Mouse (Mus musculus): ENCODE measurements at regions not wholly inside any gene's neighbourhood (a gene's known extent, or its start where the extent isn't known, plus 50 kb on each side); places are given as distances from the start of the nearest gene placed in this dataset.

- ATAC-seq (ENCODE audit: low FRiP score): no peak
- Histone ChIP-seq H3K4me1 (ENCODE audit: control insufficient read depth, insufficient read depth, low read length) (no peaks in the 10 kb centered on the region), H3K27me3 (ENCODE audit: control insufficient read depth, insufficient read depth, low read length) (no peaks in the 10 kb centered on the region), H3K9ac (ENCODE audit: low read length) (no peak overlapping the region), H3K9me3 (ENCODE audit: control insufficient read depth, low read length) (no peaks in the 10 kb centered on the region), H3K27ac (ENCODE audit: low read depth, low read length) (no peak overlapping the region), H3K36me3 (ENCODE audit: control insufficient read depth, insufficient read depth, low read length) (no peaks in the 10 kb centered on the region), H3K4me3 (ENCODE audit: low read depth, low read length) (no peak overlapping the region), H3K4me2 (no peak overlapping the region)
- no peak for DNase-seq (ENCODE audit: low spot score, missing footprints)
Observed at GRCm38 (mm10) chr10:102943156-102943555, 86.9 kb downstream of the Alx1 start.

DNA sequence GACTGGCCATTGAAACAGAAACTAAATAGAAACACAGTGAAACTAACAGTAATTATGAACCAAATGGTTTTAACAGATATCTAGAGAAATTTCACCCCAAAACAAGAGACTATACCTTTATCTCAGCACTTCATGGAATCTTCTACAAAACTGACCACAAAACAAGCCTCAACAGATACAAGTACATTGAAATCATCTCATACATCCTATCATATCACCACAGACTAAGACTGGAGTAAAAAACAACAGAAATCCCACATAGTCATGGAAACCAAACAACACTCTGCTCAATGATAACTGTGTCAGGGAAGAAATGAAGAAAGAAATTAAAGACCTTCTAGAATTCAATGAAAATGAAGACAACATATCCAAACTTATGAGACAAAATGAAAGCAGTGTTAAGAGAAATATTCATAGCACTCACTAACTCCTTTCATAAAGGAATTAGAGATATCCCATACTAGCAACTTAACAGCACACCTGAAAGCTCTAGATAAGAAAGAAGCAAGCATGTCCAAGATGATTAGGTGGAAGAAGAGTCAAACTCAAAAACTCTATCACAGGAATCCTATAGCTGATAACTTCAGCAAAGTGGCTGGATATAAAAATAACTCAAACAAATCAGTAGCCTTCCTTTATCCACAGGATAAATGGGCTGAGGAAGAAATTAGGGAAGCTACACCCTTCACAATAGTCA is 89.0 kb downstream of the Alx1 start:
- Histone ChIP-seq H3K9me3 (ENCODE audit: control insufficient read depth, low read length) (no peaks in the 10 kb centered on the region), H3K9ac (ENCODE audit: low read length) (no peak overlapping the region), H3K36me3 (ENCODE audit: control insufficient read depth, insufficient read depth, low read length) (no peaks in the 10 kb centered on the region), H3K27me3 (ENCODE audit: control insufficient read depth, insufficient read depth, low read length) (no peaks in the 10 kb centered on the region), H3K4me3 (ENCODE audit: low read depth, low read length) (no peak overlapping the region), H3K4me2 (no peak overlapping the region), H3K27ac (ENCODE audit: low read depth, low read length) (no peak overlapping the region), H3K4me1 (ENCODE audit: control insufficient read depth, insufficient read depth, low read length) (no peaks in the 10 kb centered on the region)
- ATAC-seq (ENCODE audit: low FRiP score): no peak
- DNase-seq (ENCODE audit: low spot score, missing footprints): peak; percentile 17

- ATAC-seq (ENCODE audit: low FRiP score): no peak
Observed at GRCm38 (mm10) chr10:102931445-102931844, 98.6 kb downstream of the Alx1 start.

DNA sequence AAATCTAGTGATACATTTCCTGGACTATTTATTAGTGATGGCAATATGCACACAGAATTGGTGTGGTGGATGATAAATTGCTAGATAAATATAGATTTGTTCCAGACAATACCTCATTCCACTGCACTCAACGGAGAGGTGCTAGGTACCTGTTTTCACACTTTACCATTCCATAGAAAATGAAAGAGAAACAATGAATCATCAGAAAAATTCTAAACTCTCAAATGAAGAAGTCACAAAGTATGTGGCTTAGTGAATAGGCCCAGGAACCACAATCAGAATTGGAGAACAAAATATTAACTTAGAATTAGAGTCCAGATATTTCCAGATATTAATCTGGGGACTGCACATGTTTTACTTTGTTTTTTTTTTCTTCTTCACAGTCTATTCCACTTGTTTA is 101.4 kb downstream of the Alx1 start:
- ATAC-seq (ENCODE audit: low FRiP score) (no peak), DNase-seq (ENCODE audit: low spot score, missing footprints) (no peak)
- Histone ChIP-seq H3K27ac (ENCODE audit: low read depth, low read length) (no peak overlapping the region), H3K9me3 (ENCODE audit: control insufficient read depth, low read length) (no peaks in the 10 kb centered on the region), H3K4me3 (ENCODE audit: low read depth, low read length) (no peak overlapping the region), H3K4me2 (no peak overlapping the region), H3K9ac (ENCODE audit: low read length) (no peak overlapping the region), H3K4me1 (ENCODE audit: control insufficient read depth, insufficient read depth, low read length) (no peaks in the 10 kb centered on the region), H3K27me3 (ENCODE audit: control insufficient read depth, insufficient read depth, low read length) (no peaks in the 10 kb centered on the region), H3K36me3 (ENCODE audit: control insufficient read depth, insufficient read depth, low read length) (no peaks in the 10 kb centered on the region)
- WGBS: 79% methylated on average over 1 of the region's 1 CpGs

More at GRCm38 (mm10) chr10:102931445-102931844, 98.6 kb downstream of the Alx1 start:
- Histone ChIP-seq H3K4me2 (no peak overlapping the region), H3K36me3 (ENCODE audit: control insufficient read depth, insufficient read depth, low read length) (no peaks in the 10 kb centered on the region), H3K27me3 (ENCODE audit: control insufficient read depth, insufficient read depth, low read length) (no peaks in the 10 kb centered on the region), H3K4me1 (ENCODE audit: control insufficient read depth, insufficient read depth, low read length) (no peaks in the 10 kb centered on the region), H3K4me3 (ENCODE audit: low read depth, low read length) (no peak overlapping the region), H3K9me3 (ENCODE audit: control insufficient read depth, low read length) (no peaks in the 10 kb centered on the region), H3K27ac (ENCODE audit: low read depth, low read length) (no peak overlapping the region), H3K9ac (ENCODE audit: low read length) (no peak overlapping the region)
- DNase-seq (ENCODE audit: low spot score, missing footprints): no peak
- WGBS: 65% methylated on average over 3 of the region's 3 CpGs

DNA sequence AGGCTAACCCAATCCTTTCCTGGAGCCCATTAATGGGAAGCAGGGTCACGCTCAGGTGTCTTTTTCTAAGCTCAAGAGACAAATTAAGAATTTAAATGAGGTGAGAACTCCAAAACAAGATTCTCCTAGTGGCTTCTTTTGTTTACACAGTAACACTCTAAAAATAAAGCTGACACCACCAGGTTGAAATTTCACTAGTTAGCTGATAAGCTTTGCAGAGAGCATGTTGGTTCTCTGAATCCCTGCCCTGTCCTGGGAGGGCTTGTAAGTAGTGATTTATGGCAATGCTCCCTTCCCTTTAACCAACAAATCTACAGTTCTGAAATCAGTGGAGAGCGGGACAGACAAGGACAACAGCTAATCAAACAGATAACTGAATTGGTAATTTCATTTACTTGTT is 132.6 kb downstream of the Alx1 start:
- peak; percentile 79 for DNase-seq (ENCODE audit: low spot score, missing footprints)
- Histone ChIP-seq H3K36me3 (ENCODE audit: control insufficient read depth, insufficient read depth, low read length) (no peaks in the 10 kb centered on the region), H3K4me1 (ENCODE audit: control insufficient read depth, insufficient read depth, low read length) (no peaks in the 10 kb centered on the region), H3K4me2 (no peak overlapping the region), H3K27ac (ENCODE audit: low read depth, low read length) (no peak overlapping the region), H3K9me3 (ENCODE audit: control insufficient read depth, low read length) (no peaks in the 10 kb centered on the region), H3K4me3 (ENCODE audit: low read depth, low read length) (no peak overlapping the region), H3K27me3 (ENCODE audit: control insufficient read depth, insufficient read depth, low read length) (no peaks in the 10 kb centered on the region), H3K9ac (ENCODE audit: low read length) (no peak overlapping the region)
- WGBS: 46% methylated on average over 2 of the region's 2 CpGs
- no peak for ATAC-seq (ENCODE audit: low FRiP score)

DNA sequence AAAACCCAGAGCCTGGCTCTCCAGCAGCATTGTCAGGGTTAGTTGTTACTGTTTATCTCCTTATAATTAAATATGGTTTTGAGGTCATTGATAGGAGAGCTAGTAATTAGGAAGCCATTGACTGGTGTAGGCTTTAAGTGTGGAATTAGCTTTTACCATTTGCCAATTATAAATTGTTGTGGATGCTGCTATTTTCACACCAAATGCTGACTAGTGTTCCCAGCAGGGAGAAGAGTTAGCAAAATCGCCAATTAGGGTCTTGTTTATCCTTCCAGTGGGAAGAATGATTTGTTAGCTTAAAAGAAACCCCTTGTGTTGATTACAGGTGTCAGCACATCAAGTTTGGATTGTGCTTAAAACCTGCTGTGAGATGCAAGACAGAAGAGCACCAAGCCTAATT is 134.1 kb downstream of the Alx1 start:
- H3K27me3 ChIP-seq (ENCODE audit: control insufficient read depth, insufficient read depth, low read length): no peaks in the 10 kb centered on the region
- WGBS: 27% methylated on average over 1 of the region's 1 CpGs
- DNase-seq (ENCODE audit: low spot score, missing footprints): peak; percentile 57

GRCm38 (mm10) chr10:102892373-102892772 is 137.6 kb downstream of the Alx1 start:
- Histone ChIP-seq H3K4me1 (ENCODE audit: control insufficient read depth, insufficient read depth, low read length) (no peaks in the 10 kb centered on the region), H3K27me3 (ENCODE audit: control insufficient read depth, insufficient read depth, low read length) (no peaks in the 10 kb centered on the region), H3K4me2 (no peak overlapping the region), H3K27ac (ENCODE audit: low read depth, low read length) (no peak overlapping the region), H3K9ac (ENCODE audit: low read length) (no peak overlapping the region), H3K4me3 (ENCODE audit: low read depth, low read length) (no peak overlapping the region), H3K36me3 (ENCODE audit: control insufficient read depth, insufficient read depth, low read length) (no peaks in the 10 kb centered on the region), H3K9me3 (ENCODE audit: control insufficient read depth, low read length) (no peaks in the 10 kb centered on the region)
- ATAC-seq (ENCODE audit: low FRiP score) (no peak), DNase-seq (ENCODE audit: low spot score, missing footprints) (peak; percentile 59)
- 86% methylated on average over 3 of the region's 3 CpGs for WGBS

More for the DNA sequence above, 134.1 kb downstream of the Alx1 start:
- Histone ChIP-seq H3K4me1 (ENCODE audit: control insufficient read depth, insufficient read depth, low read length) (no peaks in the 10 kb centered on the region), H3K4me2 (no peak overlapping the region), H3K9me3 (ENCODE audit: control insufficient read depth, low read length) (no peaks in the 10 kb centered on the region), H3K36me3 (ENCODE audit: control insufficient read depth, insufficient read depth, low read length) (no peaks in the 10 kb centered on the region), H3K27ac (ENCODE audit: low read depth, low read length) (no peak overlapping the region), H3K9ac (ENCODE audit: low read length) (no peak overlapping the region), H3K4me3 (ENCODE audit: low read depth, low read length) (no peak overlapping the region)
- ATAC-seq (ENCODE audit: low FRiP score): no peak

- WGBS: 89% methylated on average over 3 of the region's 3 CpGs
- H3K27ac ChIP-seq (ENCODE audit: low read depth, low read length): no peak overlapping the region
- H3K4me1 ChIP-seq (ENCODE audit: control insufficient read depth, insufficient read depth, low read length): no peaks in the 10 kb centered on the region
- H3K36me3 ChIP-seq (ENCODE audit: control insufficient read depth, insufficient read depth, low read length): no peaks in the 10 kb centered on the region
- ATAC-seq (ENCODE audit: low FRiP score) (no peak), DNase-seq (ENCODE audit: low spot score, missing footprints) (no peak)
- H3K9me3 ChIP-seq (ENCODE audit: control insufficient read depth, low read length): no peaks in the 10 kb centered on the region
- no peak overlapping the region for H3K9ac ChIP-seq (ENCODE audit: low read length)
- H3K4me2 ChIP-seq: no peak overlapping the region
- no peaks in the 10 kb centered on the region for H3K27me3 ChIP-seq (ENCODE audit: control insufficient read depth, insufficient read depth, low read length)
- H3K4me3 ChIP-seq (ENCODE audit: low read depth, low read length): no peak overlapping the region
Observed at GRCm38 (mm10) chr10:102889709-102890108, 140.3 kb downstream of the Alx1 start.

DNA sequence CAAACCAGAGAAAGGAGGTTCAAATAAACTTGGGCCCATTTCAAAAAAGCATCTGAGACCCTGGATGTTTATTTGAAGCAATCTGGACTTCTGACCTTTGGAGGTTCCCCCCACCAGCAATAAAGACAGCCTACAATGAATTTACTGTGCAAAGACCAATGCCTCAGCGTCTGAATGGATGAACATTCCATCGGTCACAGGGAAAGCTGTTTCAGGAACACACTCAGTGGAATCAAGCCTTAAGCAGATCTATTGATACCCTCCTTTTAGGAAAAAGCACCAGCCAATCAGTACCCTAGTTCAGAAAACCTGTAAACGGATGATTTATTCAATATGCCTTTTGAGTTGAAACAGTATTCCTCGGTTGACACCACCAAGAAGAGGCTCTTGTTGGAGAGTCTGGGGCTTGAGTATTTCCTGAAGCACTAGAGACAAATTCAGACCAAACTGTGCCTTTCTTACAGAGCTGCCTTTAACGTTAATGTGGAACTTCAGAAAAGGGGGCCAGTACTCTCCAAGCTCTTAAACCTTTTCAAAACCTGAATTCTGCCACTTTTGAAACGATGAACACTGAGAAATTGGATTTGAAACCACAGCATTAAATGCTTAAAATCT is 148.1 kb downstream of the Alx1 start:
- Histone ChIP-seq H3K27ac (ENCODE audit: low read depth, low read length) (no peak overlapping the region), H3K4me2 (no peak overlapping the region)
- no peak for DNase-seq (ENCODE audit: low spot score, missing footprints)

More for the DNA sequence above, 148.1 kb downstream of the Alx1 start:
- ATAC-seq (ENCODE audit: low FRiP score): no peak
- H3K4me3 ChIP-seq (ENCODE audit: low read depth, low read length): no peak overlapping the region
- no peak overlapping the region for H3K9ac ChIP-seq (ENCODE audit: low read length)
- no peaks in the 10 kb centered on the region for H3K4me1 ChIP-seq (ENCODE audit: control insufficient read depth, insufficient read depth, low read length)
- WGBS: 70% methylated on average over 6 of the region's 6 CpGs
- H3K9me3 ChIP-seq (ENCODE audit: control insufficient read depth, low read length): no peaks in the 10 kb centered on the region
- H3K27me3 ChIP-seq (ENCODE audit: control insufficient read depth, insufficient read depth, low read length): no peaks in the 10 kb centered on the region
- H3K36me3 ChIP-seq (ENCODE audit: control insufficient read depth, insufficient read depth, low read length): no peaks in the 10 kb centered on the region
